Mouse (Mus musculus) spleen, adult 12 weeks (tissue): ENCODE results near the gene Olfr1097.

Experiments
- DNase-seq: peaks from one replicate; pipeline ENCODE4 v3.0.0; 2022; ENCODE audit warnings: low spot score

Gene Olfr1097

GRCm38 (mm10) chr2:86892116-86892515, at the start of gene Olfr1097:
Gene Olfr1097, minus strand, starts transcription at chr2:86892216.
- no peak for DNase-seq

- DNase-seq: no peak
Observed at GRCm38 (mm10) chr2:86926557-86926956, 34.5 kb upstream of the Olfr1097 start.

- DNase-seq: no peak
Observed at GRCm38 (mm10) chr2:86924445-86924844, 32.4 kb upstream of the Olfr1097 start, which contains the start of gene Olfr1098. Gene Olfr1098, minus strand, starts transcription at chr2:86924545.

GRCm38 (mm10) chr2:86905647-86906046, 13.6 kb upstream of the Olfr1097 start:
- DNase-seq: no peak

GRCm38 (mm10) chr2:86874702-86875101, 17.3 kb downstream of the Olfr1097 start, which contains the start of gene Gm13723:
Gene Gm13723, minus strand, starts transcription at chr2:86874802.
- DNase-seq: no peak

GRCm38 (mm10) chr2:86851596-86851995, 40.4 kb downstream of the Olfr1097 start, which contains the start of gene Olfr1095:
Gene Olfr1095, minus strand, starts transcription at chr2:86851696.
- no peak for DNase-seq
